Mouse (Mus musculus) midbrain, embryonic 14.5 days (tissue): ENCODE measurements at regions not wholly inside any gene's neighbourhood (a gene's known extent, or its start where the extent isn't known, plus 50 kb on each side); places are given as distances from the start of the nearest gene placed in this dataset.

Source experiments
- ATAC-seq: fragments of 200-750 bp; cut with Nextera tagmentation; 2 replicates; pipeline ENCODE4 v1.8.0; 2017; ENCODE audit warnings: moderate number of reproducible peaks, moderate library complexity; ENCODE audit not compliant: low FRiP score, low TSS enrichment
- DNase-seq: peaks from one replicate; pipeline ENCODE4 v3.0.0-alpha.2; 2015
- H3K27ac ChIP-seq: fragments of 300-500 bp; sonication (generic); replicated peaks from 2 replicates; pipeline ENCODE4 v1.5.1; 2014; ENCODE audit warnings: mild to moderate bottlenecking, low read depth, low read length, moderate library complexity
- H3K27me3 ChIP-seq: fragments of 300-500 bp; sonication (generic); 2 replicates; pipeline ENCODE4 v1.6.1; 2014; ENCODE audit warnings: low read length, control low read depth, mixed read lengths; ENCODE audit not compliant: control insufficient read depth, insufficient read depth
- H3K36me3 ChIP-seq: fragments of 300-500 bp; sonication (generic); 2 replicates; pipeline ENCODE4 v1.6.1; 2014; ENCODE audit warnings: low read length, control low read depth; ENCODE audit not compliant: control insufficient read depth, insufficient read depth
- H3K4me1 ChIP-seq: fragments of 300-500 bp; sonication (generic); 2 replicates; pipeline ENCODE4 v1.6.1; 2014; ENCODE audit warnings: mild to moderate bottlenecking, antibody characterized with exemption, low read length, control low read depth; ENCODE audit not compliant: control insufficient read depth, insufficient read depth
- H3K4me2 ChIP-seq: fragments of 300-500 bp; sonication (generic); 2 replicates; pipeline ENCODE4 v1.6.1; 2014; ENCODE audit warnings: mild to moderate bottlenecking, low read length, moderate library complexity
- H3K4me3 ChIP-seq: fragments of 300-500 bp; sonication (generic); replicated peaks from 2 replicates; pipeline ENCODE4 v1.5.1; 2014; ENCODE audit warnings: low read depth, low read length
- H3K9ac ChIP-seq: fragments of 300-500 bp; sonication (generic); replicated peaks from 2 replicates; pipeline ENCODE4 v1.6.1; 2014; ENCODE audit warnings: mild to moderate bottlenecking, low read length, moderate library complexity
- H3K9me3 ChIP-seq: fragments of 300-500 bp; sonication (generic); 2 replicates; pipeline ENCODE4 v1.6.1; 2016; ENCODE audit warnings: low read length, control low read depth, mixed read lengths; ENCODE audit not compliant: control insufficient read depth
- WGBS: fragments of 180-500 bp; shearing (Covaris S2); extraction: QIAGEN DNeasy Blood & Tissue Kit; methylation state at CpG from one replicate; pipeline ENCODE4 v1.1.7; 2014; 5-methylcytosine and 5-hydroxymethylcytosine counted together

GRCm38 (mm10) chr15:61670556-61670955 is 747.7 kb upstream of the A1bg start:
- Histone ChIP-seq H3K27ac (no peak overlapping the region), H3K4me2 (no peak overlapping the region), H3K36me3 (no peaks in the 10 kb centered on the region), H3K27me3 (no peaks in the 10 kb centered on the region), H3K9me3 (no peaks in the 10 kb centered on the region), H3K4me3 (no peak overlapping the region), H3K9ac (no peak overlapping the region), H3K4me1 (no peaks in the 10 kb centered on the region)
- ATAC-seq (no peak), DNase-seq (no peak)
- 90% methylated on average over 5 of the region's 5 CpGs for WGBS

- H3K27me3 ChIP-seq = no peaks in the 10 kb centered on the region
- H3K9me3 ChIP-seq = no peaks in the 10 kb centered on the region
- no peak overlapping the region for H3K4me2 ChIP-seq
- WGBS = 54% methylated on average over 3 of the region's 3 CpGs
- ATAC-seq = no peak
- H3K9ac ChIP-seq = no peak overlapping the region
- H3K27ac ChIP-seq = no peak overlapping the region
- no peaks in the 10 kb centered on the region for H3K36me3 ChIP-seq
- H3K4me1 ChIP-seq = no peaks in the 10 kb centered on the region
- no peak overlapping the region for H3K4me3 ChIP-seq
- peak; percentile 18 for DNase-seq
Measured at GRCm38 (mm10) chr15:61660581-61660980, 737.8 kb upstream of the A1bg start.

- Histone ChIP-seq H3K9me3 (no peaks in the 10 kb centered on the region), H3K9ac (no peak overlapping the region), H3K27ac (no peak overlapping the region), H3K4me3 (no peak overlapping the region), H3K36me3 (no peaks in the 10 kb centered on the region), H3K27me3 (no peaks in the 10 kb centered on the region), H3K4me1 (no peaks in the 10 kb centered on the region), H3K4me2 (no peak overlapping the region)
- DNase-seq = no peak
- no peak for ATAC-seq
Measured at GRCm38 (mm10) chr15:61656951-61657350, 734.1 kb upstream of the A1bg start.

- WGBS = 89% methylated on average over 1 of the region's 1 CpGs
- H3K36me3 ChIP-seq = no peaks in the 10 kb centered on the region
- DNase-seq (no peak), ATAC-seq (no peak)
- H3K9ac ChIP-seq = no peak overlapping the region
- no peak overlapping the region for H3K27ac ChIP-seq
- no peak overlapping the region for H3K4me2 ChIP-seq
- H3K4me3 ChIP-seq = no peak overlapping the region
- no peaks in the 10 kb centered on the region for H3K27me3 ChIP-seq
- H3K9me3 ChIP-seq = no peaks in the 10 kb centered on the region
- H3K4me1 ChIP-seq = no peaks in the 10 kb centered on the region
Measured at GRCm38 (mm10) chr15:61654846-61655245, 732.0 kb upstream of the A1bg start.

GRCm38 (mm10) chr15:61653853-61654252 is 731.0 kb upstream of the A1bg start:
- WGBS = 78% methylated on average over 1 of the region's 1 CpGs
- ATAC-seq = no peak
- no peak overlapping the region for H3K4me3 ChIP-seq
- no peaks in the 10 kb centered on the region for H3K4me1 ChIP-seq
- no peaks in the 10 kb centered on the region for H3K36me3 ChIP-seq
- H3K9me3 ChIP-seq = no peaks in the 10 kb centered on the region
- no peaks in the 10 kb centered on the region for H3K27me3 ChIP-seq
- no peak overlapping the region for H3K27ac ChIP-seq
- H3K9ac ChIP-seq = no peak overlapping the region
- DNase-seq = no peak
- H3K4me2 ChIP-seq = no peak overlapping the region

GRCm38 (mm10) chr15:61618638-61619500 is 696.1 kb upstream of the A1bg start:
- no peaks in the 10 kb centered on the region for H3K36me3 ChIP-seq
- 74% methylated on average over 8 of the region's 8 CpGs for WGBS
- H3K27me3 ChIP-seq = no peaks in the 10 kb centered on the region
- no peak overlapping the region for H3K4me2 ChIP-seq
- no peaks in the 10 kb centered on the region for H3K9me3 ChIP-seq
- H3K27ac ChIP-seq = no peak overlapping the region
- H3K4me1 ChIP-seq = no peaks in the 10 kb centered on the region
- no peak for DNase-seq
- ATAC-seq = no peak
- H3K4me3 ChIP-seq = no peak overlapping the region
- no peak overlapping the region for H3K9ac ChIP-seq

DNA sequence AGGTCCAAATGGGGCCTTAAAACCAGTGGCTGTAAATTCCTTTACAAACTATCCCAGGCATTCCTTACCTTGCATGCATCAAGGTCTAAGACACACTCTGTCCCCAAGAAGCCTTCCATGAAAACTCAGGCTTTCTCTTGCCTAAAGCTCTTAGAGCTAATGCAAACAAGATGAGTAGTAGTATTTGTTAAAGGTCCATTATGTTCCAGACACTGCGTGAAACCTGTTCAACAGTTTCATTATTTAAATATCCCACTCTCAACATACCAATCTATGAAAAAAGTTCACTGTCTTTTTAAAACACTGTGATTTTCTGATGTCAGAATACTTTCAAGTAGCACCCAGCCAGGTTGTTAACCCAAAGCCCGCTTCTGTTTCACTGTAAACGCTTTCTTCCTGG is 687.9 kb upstream of the A1bg start:
- Histone ChIP-seq H3K4me2 (no peak overlapping the region), H3K4me1 (no peaks in the 10 kb centered on the region), H3K9me3 (no peaks in the 10 kb centered on the region), H3K9ac (no peak overlapping the region), H3K27me3 (no peaks in the 10 kb centered on the region), H3K27ac (no peak overlapping the region), H3K4me3 (no peak overlapping the region), H3K36me3 (no peaks in the 10 kb centered on the region)
- no peak for DNase-seq
- no peak for ATAC-seq
- 90% methylated on average over 3 of the region's 3 CpGs for WGBS

DNA sequence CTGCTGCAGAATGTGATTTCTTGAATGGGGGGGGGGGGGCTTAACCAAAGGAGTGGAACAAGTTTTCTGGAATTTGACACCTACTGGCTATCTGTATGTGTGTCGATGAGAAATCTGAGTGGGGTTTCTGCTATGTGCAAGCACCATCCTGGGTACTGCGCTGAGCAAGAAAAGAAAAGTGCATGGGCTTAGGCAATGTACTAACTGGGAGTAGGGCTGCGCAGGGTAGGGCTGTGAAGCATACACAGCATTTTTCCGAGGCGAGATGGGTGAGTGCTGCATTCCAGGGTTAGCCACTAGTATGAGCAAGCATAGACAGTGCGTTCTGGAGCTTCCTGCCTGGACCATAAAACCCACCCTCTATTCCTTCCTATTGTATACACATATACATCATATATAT is 686.8 kb upstream of the A1bg start:
- DNase-seq (no peak), ATAC-seq (no peak)
- 93% methylated on average over 6 of the region's 6 CpGs for WGBS
- Histone ChIP-seq H3K4me1 (no peaks in the 10 kb centered on the region), H3K36me3 (no peaks in the 10 kb centered on the region), H3K27me3 (no peaks in the 10 kb centered on the region), H3K9ac (no peak overlapping the region), H3K9me3 (no peaks in the 10 kb centered on the region), H3K4me3 (no peak overlapping the region), H3K4me2 (no peak overlapping the region), H3K27ac (no peak overlapping the region)

DNA sequence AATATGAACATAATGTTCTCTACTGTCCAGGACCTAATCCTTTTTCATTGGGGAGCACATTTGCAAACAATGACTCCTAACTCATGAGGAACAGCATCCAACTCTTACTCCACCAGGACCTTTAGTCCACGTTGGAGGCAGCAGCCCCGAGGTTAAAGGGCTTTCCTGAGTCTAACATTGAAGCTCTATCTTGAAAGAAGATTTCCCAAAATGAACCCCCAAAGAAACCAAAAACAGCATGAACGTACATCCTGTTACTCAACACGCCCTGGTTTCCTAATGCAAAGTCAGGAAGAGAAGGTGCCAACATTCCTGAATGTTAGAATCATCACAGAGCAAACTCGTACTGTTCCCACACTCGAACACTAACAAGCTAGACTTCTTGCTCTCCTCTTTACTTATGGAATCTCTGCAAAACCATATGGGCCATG is 685.5 kb upstream of the A1bg start:
- DNase-seq = no peak
- Histone ChIP-seq H3K4me1 (no peaks in the 10 kb centered on the region), H3K27me3 (no peaks in the 10 kb centered on the region), H3K27ac (no peak overlapping the region), H3K4me2 (no peak overlapping the region), H3K4me3 (no peak overlapping the region), H3K9me3 (no peaks in the 10 kb centered on the region), H3K9ac (no peak overlapping the region), H3K36me3 (no peaks in the 10 kb centered on the region)
- no peak for ATAC-seq
- 87% methylated on average over 6 of the region's 6 CpGs for WGBS
